In the genomic region with DNA sequence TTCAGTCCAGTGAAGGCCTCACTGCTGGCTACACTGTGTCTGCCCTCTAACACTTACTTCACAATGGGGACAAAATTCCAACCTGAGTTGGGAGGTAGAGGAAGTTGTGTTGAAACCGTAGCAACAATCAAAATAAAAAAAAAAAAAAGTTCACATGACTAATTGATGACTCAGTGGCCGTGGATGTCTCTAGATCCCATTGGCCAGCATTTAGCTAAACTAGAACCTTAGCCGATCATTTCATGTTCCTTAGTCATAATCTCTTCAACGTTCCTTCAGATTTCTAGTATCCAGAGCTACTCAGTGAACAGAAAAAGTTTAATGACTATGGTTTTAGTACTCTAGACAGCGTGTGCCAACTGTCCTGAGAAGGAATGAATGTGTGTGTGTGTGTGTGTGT, we compare ENCODE assay signal across 23 mouse cellular contexts. TPM values are rescaled to one million over a fixed set of nuclear protein-coding genes. Genes with fewer than 3 reads are reported as not detected.
DNase-seq lines count a peak whose midpoint lies in the region; ATAC-seq and TF ChIP-seq lines count a peak whose summit lies in the region.
"Had no signal": no experiment of that assay in that cellular context is flagged by ENCODE, and none has a peak within 500 bp of the region (broad histone marks: within the 10 kb centered on the region; RNA-seq: fewer than 3 reads in every experiment).

No protein-coding gene starts in this region.

- no peak overlapping the region for H3K9ac ChIP-seq in lung, postnatal 0 days (replicated peaks; ENCODE audit: low read depth)
- no peak overlapping the region for H3K9ac ChIP-seq in hindbrain, embryonic 12.5 days
- H3K9ac ChIP-seq: embryonic facial prominence, embryonic 13.5 days; heart, embryonic 15.5 days; limb, embryonic 15.5 days had no signal

- ATAC-seq in lung, postnatal 0 days = peak; percentile 22
- peak; percentile 35 for ATAC-seq in Patski
- ATAC-seq in hindbrain, embryonic 12.5 days (ENCODE audit: low FRiP score) = no peak
- ATAC-seq: forebrain, embryonic 14.5 days had no signal

- H3K27ac ChIP-seq in lung, postnatal 0 days (ENCODE audit: low read length) = no peak overlapping the region
- 0 out of 2 replicates have a peak overlapping the region, but pooled peaks have one; percentile 5 for H3K27ac ChIP-seq in small intestine, adult 2 months (ENCODE audit: insufficient read depth, low read depth, low read length)
- H3K27ac ChIP-seq in hindbrain, embryonic 12.5 days = no peak overlapping the region
- H3K27ac ChIP-seq: embryonic facial prominence, embryonic 13.5 days; heart, embryonic 15.5 days; limb, embryonic 15.5 days had no signal

- no peaks in the 10 kb centered on the region for H3K9me3 ChIP-seq in lung, postnatal 0 days (ENCODE audit: low read length)
- H3K9me3 ChIP-seq in hindbrain, embryonic 12.5 days (replicated peaks) = no peaks in the 10 kb centered on the region
- H3K9me3 ChIP-seq: embryonic facial prominence, embryonic 13.5 days; G1E; heart, embryonic 15.5 days; limb, embryonic 15.5 days had no signal

- H3K4me3 ChIP-seq in lung, postnatal 0 days (ENCODE audit: low read depth, low read length) = no peak overlapping the region
- H3K4me3 ChIP-seq in small intestine, adult 2 months (ENCODE audit: low read depth, low read length) = no peak overlapping the region
- no peak overlapping the region for H3K4me3 ChIP-seq in hindbrain, embryonic 12.5 days
- H3K4me3 ChIP-seq: embryonic facial prominence, embryonic 13.5 days; heart, adult 2 months; heart, embryonic 15.5 days; limb, embryonic 15.5 days had no signal

- DNase-seq in gastrocnemius, adult 18-20 months (ENCODE audit: low spot score) = peak; percentile 9
- DNase-seq in gastrocnemius, postnatal 36 days = no peak
- peak; percentile 54 for DNase-seq in lung, postnatal 0 days (ENCODE audit: low spot score)
- no peak for DNase-seq in lung, postnatal 4 days
- DNase-seq in Patski (ENCODE audit: low read depth, low spot score) = peak; percentile 17
- DNase-seq in MN1 (ENCODE audit: low spot score) = no peak
- DNase-seq: cerebellum, adult 2 months; cerebellum, postnatal 25 days; gastrocnemius, postnatal 14 days; kidney, postnatal 4 days; layer of hippocampus, adult 9-11 months; left cerebral cortex, postnatal 4 days; spleen, adult 18-20 months had no signal

- H3K4me2 ChIP-seq in lung, postnatal 0 days (replicated peaks; ENCODE audit: low read depth, low read length) = no peak overlapping the region
- no peak overlapping the region for H3K4me2 ChIP-seq in hindbrain, embryonic 12.5 days (replicated peaks)
- H3K4me2 ChIP-seq: embryonic facial prominence, embryonic 13.5 days; heart, embryonic 15.5 days; limb, embryonic 15.5 days; midbrain, embryonic 11.5 days had no signal

- CTCF ChIA-PET in Patski (lab: Charles Lee) = interaction anchor here (1.1 to 2.2 kb wide), 2 partner anchors 10 to 12 kb away, joined by 3 to 7 read pairs; no protein-coding TSS in a partner anchor

- intact Hi-C loops in gastrocnemius, postnatal 36 days (cut with DNase I) = no loop called here

- H3K27me3 ChIP-seq in lung, postnatal 0 days (replicated peaks; ENCODE audit: insufficient read depth, low read length) = no peaks in the 10 kb centered on the region
- H3K27me3 ChIP-seq in Patski = no peaks in the 10 kb centered on the region
- H3K27me3 ChIP-seq in small intestine, adult 2 months (ENCODE audit: control insufficient read depth, insufficient read depth, low read length) = no peaks in the 10 kb centered on the region
- no peaks in the 10 kb centered on the region for H3K27me3 ChIP-seq in hindbrain, embryonic 12.5 days
- H3K27me3 ChIP-seq: embryonic facial prominence, embryonic 13.5 days; heart, embryonic 15.5 days; limb, embryonic 15.5 days had no signal

- POLR2A ChIA-PET in Patski (lab: Charles Lee) = interaction anchor here (0.7 kb wide), 2 partner anchors 9 to 11 kb away, joined by 3 read pairs; no protein-coding TSS in a partner anchor

- no peak for TF ChIP-seq CTCF in lung, postnatal 0 days (IDR thresholded peaks at IDR 0.05)
- TF ChIP-seq CTCF in Patski (IDR thresholded peaks at IDR 0.05) = no peak
- TF ChIP-seq CTCF in small intestine, adult 2 months (IDR thresholded peaks at IDR 0.05; ENCODE audit: extremely low read depth, insufficient read length, insufficient replicate concordance, low read depth, low read length) = no peak

- in situ Hi-C loops in Patski (cut with MboI; ENCODE audit: low pct_unique_long_range_greater_than_20kb) = no loop called here

- no peak for TF ChIP-seq EP300 in lung, postnatal 0 days (IDR thresholded peaks at IDR 0.05)

- WGBS in lung, postnatal 0 days = 65% methylated on average over 5 of the region's 5 CpGs
- WGBS in small intestine, adult 2 months = 34% methylated on average over 5 of the region's 5 CpGs
- WGBS in hindbrain, embryonic 12.5 days = 90% methylated on average over 5 of the region's 5 CpGs

- TF ChIP-seq POLR2A in small intestine, adult 2 months (IDR thresholded peaks at IDR 0.05; ENCODE audit: low read depth, low read length) = no peak

- H3K4me1 ChIP-seq in lung, postnatal 0 days (ENCODE audit: insufficient read depth, low read depth, low read length) = peaks cover 7% of the 10 kb centered on the region; the same call in 1 of the 2 replicates
- peaks cover 14% of the 10 kb centered on the region for H3K4me1 ChIP-seq in small intestine, adult 2 months (ENCODE audit: control insufficient read depth, insufficient read depth, insufficient read length, low read length)
- H3K4me1 ChIP-seq in hindbrain, embryonic 12.5 days = peaks cover 8% of the 10 kb centered on the region
- H3K4me1 ChIP-seq: embryonic facial prominence, embryonic 13.5 days; heart, embryonic 15.5 days had no signal

- H3K36me3 ChIP-seq in lung, postnatal 0 days (ENCODE audit: insufficient read depth, low read length) = no peaks in the 10 kb centered on the region
- H3K36me3 ChIP-seq in small intestine, adult 2 months (ENCODE audit: control insufficient read depth, insufficient read depth, low read length) = no peaks in the 10 kb centered on the region
- no peaks in the 10 kb centered on the region for H3K36me3 ChIP-seq in hindbrain, embryonic 12.5 days
- H3K36me3 ChIP-seq: embryonic facial prominence, embryonic 13.5 days; G1E; heart, embryonic 15.5 days; limb, embryonic 15.5 days had no signal

RNA-seq across cellular contexts. Expression of gene Pcsk6, which starts 59.2 kb away (rescaled TPM):
- 10 to 100 TPM; 15.8 to 19.4 TPM for total RNA-seq in gastrocnemius, adult 18-20 months (2021)
- total RNA-seq in gastrocnemius, postnatal 36 days (2021) = 10 to 100 TPM; 19.0 to 19.6 TPM
- 1.4 and 1.5 TPM in 2 replicates for polyA plus RNA-seq in lung, postnatal 0 days (2015; fragmentation: Nextera tagmentation; extraction: Ambion mirVana)
- 3.0 TPM for polyA plus RNA-seq in Patski (2021)
- 11.6 TPM in 2 replicates for polyA plus RNA-seq in small intestine, adult 2 months (2012; rRNA removed)
- 1.4 TPM in 2 replicates for polyA plus RNA-seq in hindbrain, embryonic 12.5 days (2016; fragmentation: Nextera tagmentation; extraction: Ambion mirVana)
- total RNA-seq: CH12.LX had no signal
- polyA plus RNA-seq: G1E had no signal

Comparison
In these comparisons a context has a peak if more than half of its experiments do, and no peak if none do; other contexts are left out.
1. DNase-seq: peak in gastrocnemius, adult 18-20 months (single experiment), lung, postnatal 0 days (single experiment) and Patski (single experiment); none in gastrocnemius, postnatal 36 days (0 of 2), lung, postnatal 4 days (0 of 2) and MN1 (single experiment).